Mouse (Mus musculus): ENCODE results near the gene Rtp4. TPM values are rescaled to one million over a fixed set of nuclear protein-coding genes. Genes with fewer than 3 reads are reported as not detected.

Rtp4 gene
- 3.8 and 5.5 TPM in 2 replicates for polyA plus RNA-seq (2015; fragmentation: Nextera tagmentation; extraction: Ambion mirVana)

DNA sequence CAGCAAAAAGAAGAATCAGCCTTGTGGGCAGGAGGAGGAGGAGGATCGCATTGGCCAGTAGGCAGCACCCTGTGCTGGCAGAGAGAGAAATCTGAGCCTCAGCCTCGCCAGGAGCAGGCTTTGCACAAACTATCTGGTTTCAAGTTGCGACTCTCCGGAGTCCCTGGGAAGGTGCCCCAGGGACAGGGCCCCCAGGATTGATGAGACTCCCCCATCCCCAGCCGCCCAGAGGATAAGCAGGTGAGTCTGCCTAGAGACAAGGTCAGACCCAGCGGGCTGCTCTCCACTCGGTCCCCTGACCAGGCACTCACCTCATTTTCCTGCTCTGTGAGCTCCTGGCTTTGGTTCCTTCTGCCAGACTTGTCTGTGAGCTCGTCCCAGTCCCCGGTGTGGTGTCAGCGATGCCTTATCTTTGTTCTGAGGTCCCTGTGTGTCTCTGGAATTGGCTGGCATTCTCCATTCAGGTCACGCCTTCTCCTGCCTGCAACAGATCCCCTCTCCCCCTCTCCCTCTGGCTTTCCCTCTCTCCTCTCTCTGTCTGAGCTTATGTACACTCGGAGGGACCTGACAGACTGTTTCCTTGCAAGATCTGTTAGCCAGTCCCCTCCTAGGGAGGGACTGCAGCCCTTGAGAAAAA, at the start of gene Rtp4, which contains the start of gene Masp1:
Gene Rtp4, plus strand, starts transcription at position 57 of the 637 bp plus-strand sequence.
Gene Masp1, minus strand, starts transcription at position 581 of the 637 bp plus-strand sequence.
- peak within 1 kb of the TSS; percentile 70 for H3K4me3 ChIP-seq
- H3K9me3 ChIP-seq = no peaks in the 10 kb centered on the region
- H3K9ac ChIP-seq (replicated peaks) = peak within 1 kb of the TSS; percentile 79
- H3K4me2 ChIP-seq (replicated peaks) = peak within 1 kb of the TSS; percentile 71
- peak within 1 kb of the TSS; percentile 98 for H3K27ac ChIP-seq (replicated peaks)
- peak; percentile 59 for ATAC-seq (replicated peaks)
- no peaks in the 10 kb centered on the region for H3K27me3 ChIP-seq
- H3K4me1 ChIP-seq = peaks cover 73% of the 10 kb centered on the region
- no peaks in the 10 kb centered on the region for H3K36me3 ChIP-seq
- WGBS = under 1% methylated on average over 12 of the region's 12 CpGs

DNA sequence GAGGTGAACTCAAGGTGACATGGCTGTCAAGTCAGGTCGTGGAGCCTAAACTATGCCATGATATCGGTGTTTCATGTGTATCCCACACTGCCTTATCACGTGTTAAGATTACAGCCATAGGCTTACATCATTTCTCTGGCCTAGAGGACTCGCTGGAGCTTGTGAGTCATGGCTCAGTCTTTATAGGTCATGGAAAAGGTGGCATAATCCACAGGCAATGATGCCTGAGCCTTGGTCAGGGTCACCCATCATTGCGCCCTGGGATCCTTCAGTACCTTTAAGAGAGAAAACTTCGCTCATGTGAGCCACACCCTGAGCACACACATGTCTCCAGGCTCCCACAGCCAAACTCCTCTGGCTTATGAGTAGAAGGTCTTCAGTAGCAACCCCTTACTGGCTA, 48.5 kb upstream of the Rtp4 start:
- 94% methylated on average over 6 of the region's 6 CpGs for WGBS
- Histone ChIP-seq H3K27me3 (no peaks in the 10 kb centered on the region), H3K36me3 (peaks cover 15% of the 10 kb centered on the region; the same call in 1 of the 2 replicates), H3K9ac (replicated peaks) (no peak overlapping the region), H3K4me3 (no peak overlapping the region), H3K4me1 (no peaks in the 10 kb centered on the region), H3K9me3 (no peaks in the 10 kb centered on the region), H3K4me2 (replicated peaks) (no peak overlapping the region), H3K27ac (replicated peaks) (no peak overlapping the region)
- ATAC-seq (replicated peaks) = no peak

- Histone ChIP-seq H3K4me1 (no peaks in the 10 kb centered on the region), H3K9ac (replicated peaks) (no peak overlapping the region), H3K4me2 (replicated peaks) (no peak overlapping the region), H3K4me3 (no peak overlapping the region), H3K27me3 (no peaks in the 10 kb centered on the region), H3K9me3 (no peaks in the 10 kb centered on the region), H3K27ac (replicated peaks) (no peak overlapping the region), H3K36me3 (peaks cover 15% of the 10 kb centered on the region; the same call in 1 of the 2 replicates)
- ATAC-seq (replicated peaks) = no peak
- 67% methylated on average over 3 of the region's 3 CpGs for WGBS
Measured at GRCm38 (mm10) chr16:23472046-23472445, 48.0 kb upstream of the Rtp4 start.

GRCm38 (mm10) chr16:23475651-23476050, 44.4 kb upstream of the Rtp4 start:
- H3K4me1 ChIP-seq = no peaks in the 10 kb centered on the region

DNA sequence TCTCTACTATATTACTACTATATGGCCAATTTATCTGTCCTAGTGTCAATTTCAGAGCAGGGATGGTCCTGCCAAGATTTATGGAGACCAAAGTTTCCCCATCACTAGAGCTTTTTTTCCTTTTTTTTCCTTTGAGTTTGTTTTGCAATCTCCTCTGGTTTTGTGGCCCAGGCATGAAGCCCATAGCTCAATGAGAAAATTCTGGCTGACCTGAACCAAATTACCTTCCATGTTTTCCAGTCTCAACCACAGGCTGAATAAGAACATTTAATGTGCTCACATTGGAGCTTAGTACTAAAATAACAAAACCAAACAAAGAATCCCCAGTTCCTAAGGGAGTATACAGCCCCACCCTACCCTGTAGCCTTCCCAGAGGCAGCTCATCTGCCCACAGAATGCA, 43.5 kb upstream of the Rtp4 start:
- no peak overlapping the region for H3K27ac ChIP-seq (replicated peaks)
- H3K4me3 ChIP-seq = no peak overlapping the region
- H3K9me3 ChIP-seq = no peaks in the 10 kb centered on the region
- H3K4me2 ChIP-seq (replicated peaks) = no peak overlapping the region
- H3K36me3 ChIP-seq = peaks cover 7% of the 10 kb centered on the region; the same call in 1 of the 2 replicates
- ATAC-seq (replicated peaks) = no peak
- H3K9ac ChIP-seq (replicated peaks) = no peak overlapping the region
- H3K4me1 ChIP-seq = no peaks in the 10 kb centered on the region
- H3K27me3 ChIP-seq = no peaks in the 10 kb centered on the region

More at GRCm38 (mm10) chr16:23475651-23476050, 44.4 kb upstream of the Rtp4 start:
- H3K9me3 ChIP-seq = no peaks in the 10 kb centered on the region
- no peak overlapping the region for H3K4me2 ChIP-seq (replicated peaks)
- WGBS = 95% methylated on average over 4 of the region's 4 CpGs
- H3K27me3 ChIP-seq = no peaks in the 10 kb centered on the region
- H3K9ac ChIP-seq (replicated peaks) = no peak overlapping the region
- H3K36me3 ChIP-seq = peaks cover 10% of the 10 kb centered on the region; the same call in 1 of the 2 replicates
- H3K4me3 ChIP-seq = no peak overlapping the region
- H3K27ac ChIP-seq (replicated peaks) = no peak overlapping the region
- no peak for ATAC-seq (replicated peaks)

- no peak overlapping the region for H3K9ac ChIP-seq (replicated peaks)
- H3K27me3 ChIP-seq = no peaks in the 10 kb centered on the region
- no peaks in the 10 kb centered on the region for H3K4me1 ChIP-seq
- WGBS = 68% methylated on average over 7 of the region's 7 CpGs
- H3K36me3 ChIP-seq = peaks cover 21% of the 10 kb centered on the region
- H3K4me3 ChIP-seq = no peak overlapping the region
- no peak overlapping the region for H3K4me2 ChIP-seq (replicated peaks)
- H3K9me3 ChIP-seq = no peaks in the 10 kb centered on the region
- peak overlapping the region; percentile 44; the same call in 1 of the 2 replicates for H3K27ac ChIP-seq (replicated peaks)
- ATAC-seq (replicated peaks) = peak; percentile 65
Measured at GRCm38 (mm10) chr16:23479872-23480603, 40.1 kb upstream of the Rtp4 start.

DNA sequence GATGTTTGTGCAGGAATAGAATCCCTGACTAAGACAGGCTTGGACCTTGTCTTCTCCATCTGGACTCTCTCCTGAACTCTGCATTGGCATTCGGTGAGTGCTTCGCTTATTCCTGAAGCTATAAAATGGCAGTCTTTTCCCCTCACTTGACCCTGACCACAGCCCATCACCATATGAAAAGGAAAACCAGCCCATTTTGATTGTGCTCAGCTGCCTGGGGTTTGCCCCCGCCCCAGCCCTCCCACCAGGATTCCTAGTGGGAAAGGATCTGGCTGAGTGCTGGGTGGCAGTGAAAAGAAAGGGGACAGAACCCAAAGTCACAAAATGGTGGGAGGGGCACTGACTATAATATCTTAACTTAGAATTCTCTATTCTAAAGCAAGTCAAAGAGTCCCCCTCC, 37.9 kb upstream of the Rtp4 start:
- H3K9ac ChIP-seq (replicated peaks) = no peak overlapping the region
- no peaks in the 10 kb centered on the region for H3K9me3 ChIP-seq
- WGBS = 49% methylated on average over 3 of the region's 3 CpGs
- no peaks in the 10 kb centered on the region for H3K4me1 ChIP-seq
- H3K27ac ChIP-seq (replicated peaks) = no peak overlapping the region
- H3K36me3 ChIP-seq = peaks cover 28% of the 10 kb centered on the region
- no peak overlapping the region for H3K4me3 ChIP-seq
- no peak overlapping the region for H3K4me2 ChIP-seq (replicated peaks)
- ATAC-seq (replicated peaks) = no peak
- no peaks in the 10 kb centered on the region for H3K27me3 ChIP-seq

DNA sequence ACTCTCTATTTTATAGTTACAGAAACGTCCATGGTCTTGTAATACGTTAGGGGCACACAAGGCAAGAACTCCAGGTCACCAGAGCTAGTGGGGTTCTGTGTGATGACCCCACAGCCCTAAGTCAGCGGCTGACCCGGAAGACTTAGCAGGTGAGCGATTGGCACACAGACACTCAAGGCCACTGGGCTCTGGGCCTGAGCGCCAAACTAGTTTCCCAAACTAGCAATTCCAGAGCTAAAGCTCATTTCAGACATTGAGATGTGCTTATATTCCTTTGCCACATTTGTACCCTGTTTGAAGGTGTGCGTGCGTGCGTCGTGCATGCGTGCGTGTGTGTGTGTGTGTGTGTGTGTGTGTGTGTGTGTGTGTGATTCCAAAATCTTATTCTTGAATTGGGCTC, 37.2 kb upstream of the Rtp4 start:
- Histone ChIP-seq H3K27me3 (no peaks in the 10 kb centered on the region), H3K4me3 (no peak overlapping the region), H3K36me3 (peaks cover 35% of the 10 kb centered on the region), H3K4me2 (replicated peaks) (no peak overlapping the region), H3K9ac (replicated peaks) (no peak overlapping the region), H3K9me3 (no peaks in the 10 kb centered on the region), H3K27ac (replicated peaks) (no peak overlapping the region), H3K4me1 (no peaks in the 10 kb centered on the region)
- no peak for ATAC-seq (replicated peaks)
- WGBS = 91% methylated on average over 12 of the region's 12 CpGs

DNA sequence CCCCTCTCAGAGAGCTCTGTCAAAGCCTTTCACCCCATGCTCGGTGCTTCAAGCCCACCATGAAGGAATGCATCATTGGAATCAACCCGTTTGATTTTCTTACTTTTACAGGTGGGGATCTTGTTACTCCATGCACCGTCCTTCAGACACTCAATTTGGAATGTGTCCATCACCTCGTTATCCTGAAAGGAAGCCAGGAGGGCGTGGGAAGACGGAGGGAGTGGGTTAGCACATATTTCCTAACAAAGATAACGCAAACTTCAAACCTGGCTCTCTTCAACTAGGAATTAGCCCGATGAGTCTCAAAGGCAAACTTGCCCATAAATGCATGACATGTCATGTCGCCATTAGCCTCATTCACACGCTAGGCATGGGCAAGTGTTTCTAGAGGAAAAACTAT, 36.8 kb upstream of the Rtp4 start:
- Histone ChIP-seq H3K36me3 (peaks cover 35% of the 10 kb centered on the region), H3K27ac (replicated peaks) (no peak overlapping the region), H3K9me3 (no peaks in the 10 kb centered on the region), H3K4me2 (replicated peaks) (no peak overlapping the region), H3K4me3 (no peak overlapping the region), H3K9ac (replicated peaks) (no peak overlapping the region), H3K27me3 (no peaks in the 10 kb centered on the region), H3K4me1 (no peaks in the 10 kb centered on the region)
- WGBS = 66% methylated on average over 10 of the region's 10 CpGs
- ATAC-seq (replicated peaks) = no peak

DNA sequence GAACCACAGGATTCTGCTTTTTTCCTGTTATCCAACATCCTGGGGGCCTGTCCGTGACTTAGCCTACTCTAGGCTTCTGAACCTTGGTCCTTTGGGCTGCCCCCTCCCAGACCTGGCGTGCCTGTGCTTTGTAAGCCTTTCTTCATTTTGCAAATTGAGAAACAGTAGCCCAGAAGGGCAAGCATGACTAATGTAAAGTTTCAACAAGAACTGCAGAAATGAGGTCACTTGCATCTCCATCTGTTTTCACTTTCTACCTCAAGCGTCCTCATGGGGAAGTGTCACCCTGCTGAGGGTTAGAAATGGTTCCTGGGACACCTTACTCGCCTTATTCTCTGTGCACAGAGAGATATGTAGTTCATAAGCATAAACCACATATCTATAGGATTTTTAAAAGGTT, 27.3 kb upstream of the Rtp4 start:
- H3K4me1 ChIP-seq = peaks cover 6% of the 10 kb centered on the region; the same call in 1 of the 2 replicates
- ATAC-seq (replicated peaks) = no peak
- 87% methylated on average over 4 of the region's 4 CpGs for WGBS
- H3K27me3 ChIP-seq = no peaks in the 10 kb centered on the region
- H3K36me3 ChIP-seq = peaks cover 39% of the 10 kb centered on the region
- H3K4me2 ChIP-seq (replicated peaks) = no peak overlapping the region
- no peak overlapping the region for H3K9ac ChIP-seq (replicated peaks)
- H3K4me3 ChIP-seq = no peak overlapping the region
- no peak overlapping the region for H3K27ac ChIP-seq (replicated peaks)
- no peaks in the 10 kb centered on the region for H3K9me3 ChIP-seq

DNA sequence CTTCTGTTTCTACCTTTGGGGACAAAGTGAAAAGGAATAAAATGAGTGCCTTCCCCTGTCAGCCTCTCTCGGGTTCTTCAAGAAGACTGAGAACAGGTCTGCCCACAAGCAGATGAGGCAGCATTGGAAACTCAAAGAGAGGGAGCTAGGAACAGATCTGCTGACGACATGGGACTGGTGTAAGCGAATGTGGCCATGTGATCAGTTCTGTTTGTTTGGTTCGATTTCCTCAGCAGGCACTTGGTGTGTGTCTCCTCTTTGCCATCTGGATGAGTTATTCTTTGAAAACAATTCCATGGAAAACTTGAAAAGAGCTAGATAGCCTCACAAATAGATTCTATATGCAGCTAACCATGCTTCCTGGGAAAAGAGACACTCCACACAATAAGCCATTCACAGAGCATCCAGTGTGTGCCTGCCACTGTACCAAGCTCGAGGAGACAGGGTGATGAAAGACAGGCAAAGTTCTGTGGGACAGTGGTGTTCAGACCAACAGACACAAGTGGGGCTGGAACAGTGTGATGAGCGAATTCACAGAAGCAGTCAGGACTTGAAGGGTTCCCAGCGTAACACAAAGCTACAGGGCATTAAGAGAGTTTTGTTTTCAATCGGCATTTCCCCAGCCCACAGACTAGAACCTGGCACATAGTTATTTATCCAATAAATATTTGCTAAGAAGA, 23.7 kb upstream of the Rtp4 start:
- Histone ChIP-seq H3K4me3 (no peak overlapping the region), H3K4me1 (peaks cover 19% of the 10 kb centered on the region), H3K9ac (replicated peaks) (no peak overlapping the region), H3K27ac (replicated peaks) (no peak overlapping the region), H3K9me3 (no peaks in the 10 kb centered on the region), H3K36me3 (peaks cover 27% of the 10 kb centered on the region), H3K4me2 (replicated peaks) (no peak overlapping the region), H3K27me3 (no peaks in the 10 kb centered on the region)
- WGBS = 73% methylated on average over 8 of the region's 8 CpGs
- no peak for ATAC-seq (replicated peaks)

- WGBS = 7% methylated on average over 3 of the region's 3 CpGs
- no peak overlapping the region for H3K4me3 ChIP-seq
- no peak overlapping the region for H3K27ac ChIP-seq (replicated peaks)
- no peak overlapping the region for H3K9ac ChIP-seq (replicated peaks)
- ATAC-seq (replicated peaks) = no peak
- no peak overlapping the region for H3K4me2 ChIP-seq (replicated peaks)
- H3K9me3 ChIP-seq = no peaks in the 10 kb centered on the region
- peaks cover 22% of the 10 kb centered on the region for H3K36me3 ChIP-seq
- no peaks in the 10 kb centered on the region for H3K27me3 ChIP-seq
- H3K4me1 ChIP-seq = peaks cover 19% of the 10 kb centered on the region
Measured at GRCm38 (mm10) chr16:23497440-23497839, 22.7 kb upstream of the Rtp4 start.

All from forebrain, embryonic 15.5 days (tissue).